Mouse (Mus musculus) layer of hippocampus, adult 2 months (tissue): ENCODE measurements at regions not wholly inside any gene's neighbourhood (a gene's known extent, or its start where the extent isn't known, plus 50 kb on each side); places are given as distances from the start of the nearest gene placed in this dataset.
"Not testable (repeated sequence)": the region's sequence is repeated elsewhere in the genome, so short reads cannot be mapped to it uniquely, and the experiment has no call there.

Experiments
- DNase-seq, 2 experiments: peaks; one replicate each; pipeline ENCODE4 v3.0.0; 2022; ENCODE audit warnings: low spot score in 2 of 2
- H3K27ac ChIP-seq: fragments of 200-600 bp; 2 replicates; pipeline ENCODE4 v1.8.1; 2022
- H3K4me3 ChIP-seq: fragments of 200-600 bp; 2 replicates; pipeline ENCODE4 v1.8.1; 2022; ENCODE audit warnings: mild to moderate bottlenecking
- CTCF ChIP-seq: fragments of 200-600 bp; conservative IDR thresholded peaks from 2 replicates; pipeline ENCODE4 v1.8.1; 2022; ENCODE audit warnings: antibody characterized with exemption, mild to moderate bottlenecking, moderate library complexity

DNA sequence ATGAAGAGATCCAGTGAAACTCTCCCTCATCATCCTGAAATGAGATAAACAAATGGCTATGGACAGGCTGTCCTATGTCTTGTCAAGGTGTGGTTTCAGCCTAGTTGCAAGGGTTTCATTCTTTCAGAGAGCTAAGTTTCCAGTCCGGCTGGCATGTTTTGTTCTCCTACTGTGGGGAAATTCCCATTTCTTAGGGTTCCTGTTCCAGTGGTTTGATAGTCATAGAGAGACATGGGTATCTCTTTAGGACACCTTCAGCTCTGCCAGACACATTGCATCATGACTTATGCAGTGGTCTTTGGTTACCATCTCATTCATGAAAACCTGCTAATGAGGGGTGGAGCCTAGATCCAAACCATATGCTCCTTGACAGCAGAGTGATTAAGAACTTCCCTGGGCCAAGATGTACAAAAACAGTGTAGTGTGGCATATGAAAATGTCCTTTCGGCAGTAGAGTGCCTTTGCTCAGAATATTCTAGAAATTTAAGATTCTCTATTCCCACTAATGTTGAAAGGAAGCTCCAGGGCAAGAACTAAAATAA, 513.6 kb upstream of the Tbl1xr1 start:
- no peak for TF ChIP-seq CTCF
- no peak for DNase-seq
- H3K4me3 ChIP-seq = no peak overlapping the region
- H3K27ac ChIP-seq = no peak overlapping the region

- no peak for DNase-seq
- H3K4me3 ChIP-seq = no peak overlapping the region
- H3K27ac ChIP-seq = peak overlapping the region; percentile 79; the same call in 1 of the 2 replicates
- TF ChIP-seq CTCF = no peak
Observed at GRCm38 (mm10) chr3:21563454-21563853, 513.0 kb upstream of the Tbl1xr1 start.

- peak; percentile 62 to 66 for DNase-seq
- Histone ChIP-seq H3K4me3 (no peak overlapping the region), H3K27ac (peak overlapping the region; percentile 79)
- no peak for TF ChIP-seq CTCF
Observed at GRCm38 (mm10) chr3:21564211-21564781, 512.2 kb upstream of the Tbl1xr1 start.

DNA sequence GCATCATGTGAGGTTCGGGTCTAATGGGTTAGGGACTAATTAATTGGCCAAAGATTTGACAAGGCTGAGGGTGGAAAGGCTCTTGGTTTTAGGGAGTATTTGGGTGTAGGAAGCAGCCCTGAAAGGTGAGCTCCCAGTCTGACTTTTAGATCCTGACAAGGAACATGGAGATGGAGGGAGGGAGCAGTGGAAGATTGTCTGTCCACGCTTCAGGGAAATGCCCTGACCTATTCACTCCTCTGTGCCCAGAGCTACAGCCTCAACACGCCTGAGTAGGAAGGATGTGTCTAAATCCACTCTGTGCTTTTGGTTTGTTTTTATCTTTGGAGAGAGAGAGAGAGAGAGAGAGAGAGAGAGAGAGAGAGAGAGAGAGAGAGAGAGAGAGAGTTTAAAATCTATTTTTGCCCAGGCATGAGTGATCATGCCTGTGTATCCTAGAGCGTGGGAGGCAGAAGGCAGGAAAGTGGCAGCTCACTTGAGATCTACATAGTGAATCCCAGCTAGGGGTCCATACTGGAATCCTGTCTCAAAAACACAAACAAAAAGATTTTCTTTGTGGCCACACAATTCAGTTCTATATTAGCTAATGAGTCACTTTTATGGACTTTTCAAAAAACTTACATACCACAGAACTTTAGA, 511.5 kb upstream of the Tbl1xr1 start:
- Histone ChIP-seq H3K4me3 (no peak overlapping the region), H3K27ac (peak overlapping the region; percentile 79)
- TF ChIP-seq CTCF = no peak
- no peak for DNase-seq

DNA sequence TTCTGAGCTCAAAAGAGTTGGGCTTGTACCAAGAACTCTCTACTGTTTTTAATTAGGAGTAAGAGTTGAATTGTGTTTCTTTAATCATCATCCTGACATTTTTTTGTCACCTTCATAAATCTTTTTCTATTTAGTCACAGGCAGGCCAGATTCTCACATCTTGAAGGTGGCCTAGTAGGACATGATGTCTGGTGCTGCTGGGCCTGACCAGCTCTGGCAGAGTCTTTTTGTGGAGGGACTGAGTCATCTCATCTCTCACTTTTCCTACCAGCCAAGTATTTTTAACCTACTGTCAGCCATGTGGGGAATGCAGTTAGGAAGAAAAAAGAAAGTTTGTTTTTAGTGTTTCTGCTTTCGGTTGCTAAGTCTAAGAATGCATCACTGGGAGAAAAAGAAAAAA, 506.7 kb upstream of the Tbl1xr1 start:
- no peak for DNase-seq
- TF ChIP-seq CTCF = no peak
- Histone ChIP-seq H3K4me3 (no peak overlapping the region), H3K27ac (no peak overlapping the region)

DNA sequence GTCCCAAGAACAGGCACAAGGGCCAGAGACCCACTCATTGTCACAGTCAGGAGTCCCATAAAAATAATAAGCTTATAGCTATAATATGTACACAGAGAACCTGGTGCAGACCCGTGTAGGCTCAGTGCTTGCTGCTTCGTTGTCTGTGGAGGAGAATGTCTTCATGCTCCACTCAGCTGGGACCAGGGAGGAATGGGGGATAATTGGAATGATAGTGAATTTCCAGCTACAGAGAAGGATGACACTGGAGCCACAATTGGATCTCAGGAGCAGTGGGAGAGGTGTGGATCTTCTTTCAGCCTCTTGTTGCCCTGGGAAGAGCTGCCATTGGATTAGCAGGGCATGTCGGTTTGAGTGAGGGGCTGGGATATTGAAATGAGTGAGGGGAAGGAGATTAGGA, 497.8 kb upstream of the Tbl1xr1 start:
- Histone ChIP-seq H3K27ac (no peak overlapping the region), H3K4me3 (no peak overlapping the region)
- no peak for TF ChIP-seq CTCF
- no peak for DNase-seq

- H3K4me3 ChIP-seq = no peak overlapping the region
- TF ChIP-seq CTCF = no peak
- no peak for DNase-seq
- no peak overlapping the region for H3K27ac ChIP-seq
Observed at GRCm38 (mm10) chr3:21582122-21582521, 494.3 kb upstream of the Tbl1xr1 start.

GRCm38 (mm10) chr3:21585767-21586166, 490.7 kb upstream of the Tbl1xr1 start:
- TF ChIP-seq CTCF = no peak
- no peak for DNase-seq
- Histone ChIP-seq H3K27ac (no peak overlapping the region), H3K4me3 (no peak overlapping the region)

GRCm38 (mm10) chr3:21606846-21607245, 469.6 kb upstream of the Tbl1xr1 start:
- H3K27ac ChIP-seq = no peak overlapping the region
- no peak for DNase-seq
- no peak for TF ChIP-seq CTCF
- no peak overlapping the region for H3K4me3 ChIP-seq

DNA sequence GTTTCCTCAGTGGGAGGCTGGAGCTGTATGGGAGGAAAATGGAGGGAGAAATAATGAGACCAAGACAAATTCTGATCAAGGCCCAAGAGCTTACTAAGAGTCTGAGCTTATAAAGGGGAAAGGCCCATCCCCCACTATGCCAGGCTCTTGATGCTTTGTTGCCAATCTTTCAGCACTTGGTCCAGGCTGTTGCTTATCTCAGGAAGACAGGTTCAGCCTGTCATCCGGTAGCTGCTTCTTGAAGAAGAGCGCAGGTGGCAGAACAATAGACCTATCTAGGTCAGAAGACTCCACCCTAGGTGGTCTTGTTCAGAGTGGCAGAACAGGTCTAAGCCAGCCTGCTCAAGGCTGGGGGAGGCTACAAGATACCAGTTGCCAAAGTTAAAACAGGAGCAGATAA, 466.2 kb upstream of the Tbl1xr1 start:
- Histone ChIP-seq H3K27ac (no peak overlapping the region), H3K4me3 (no peak overlapping the region)
- no peak for TF ChIP-seq CTCF
- DNase-seq = no peak

DNA sequence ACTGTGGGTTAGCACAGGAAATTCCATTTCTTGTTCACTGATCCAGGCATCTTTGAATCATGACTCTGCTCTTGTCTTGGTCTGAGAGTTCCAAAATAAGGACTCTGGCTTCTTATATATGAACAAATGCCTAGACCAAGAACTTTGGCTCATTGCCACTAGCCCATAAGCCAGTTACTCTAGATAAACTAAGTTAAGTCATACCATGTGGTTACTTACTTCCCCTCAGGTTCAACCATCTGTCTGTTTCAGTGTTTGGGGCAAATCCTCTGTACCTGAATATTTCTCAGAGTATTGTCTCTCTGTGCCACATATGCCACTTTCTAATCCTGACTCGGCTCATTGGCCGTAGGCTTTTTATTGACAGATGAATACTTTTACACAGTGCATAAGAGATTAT, 454.7 kb upstream of the Tbl1xr1 start:
- no peak for TF ChIP-seq CTCF
- H3K27ac ChIP-seq = no peak overlapping the region
- no peak overlapping the region for H3K4me3 ChIP-seq
- DNase-seq = no peak

GRCm38 (mm10) chr3:21625039-21625438, 451.4 kb upstream of the Tbl1xr1 start:
- Histone ChIP-seq H3K4me3 (no peak overlapping the region), H3K27ac (no peak overlapping the region)
- TF ChIP-seq CTCF = no peak
- no peak for DNase-seq

- peak overlapping the region; percentile 33; the same call in 1 of the 2 replicates for H3K27ac ChIP-seq
- peak; percentile 44 to 71 for DNase-seq
- no peak for TF ChIP-seq CTCF
Observed at GRCm38 (mm10) chr3:21626029-21626428, 450.4 kb upstream of the Tbl1xr1 start.

GRCm38 (mm10) chr3:21627048-21627447, 449.4 kb upstream of the Tbl1xr1 start:
- not testable (repeated sequence) for H3K4me3 ChIP-seq, DNase-seq, H3K27ac ChIP-seq

More at GRCm38 (mm10) chr3:21626029-21626428, 450.4 kb upstream of the Tbl1xr1 start:
- H3K4me3 ChIP-seq = no peak overlapping the region
